Mouse (Mus musculus) heart, embryonic 11.5 days (tissue): ENCODE measurements around the gene Cartpt. TPM values are rescaled to one million over a fixed set of nuclear protein-coding genes. Genes with fewer than 3 reads are reported as not detected.
"Not testable (repeated sequence)": the region's sequence is repeated elsewhere in the genome, so short reads cannot be mapped to it uniquely, and the experiment has no call there.

Experiments used
- ATAC-seq: fragments of 200-750 bp; cut with Nextera tagmentation; replicated peaks from 2 replicates; pipeline ENCODE4 v1.8.0; 2017; ENCODE audit warnings: moderate library complexity; ENCODE audit not compliant: insufficient number of reproducible peaks, low FRiP score, low TSS enrichment
- H3K27ac ChIP-seq: fragments of 300-500 bp; sonication (generic); 2 replicates; pipeline ENCODE4 v1.5.1; 2014; ENCODE audit warnings: mild to moderate bottlenecking, low read depth, low read length
- H3K27me3 ChIP-seq: fragments of 300-500 bp; sonication (generic); 2 replicates; pipeline ENCODE4 v1.6.1; 2014; ENCODE audit warnings: mild to moderate bottlenecking, low read length, mixed read lengths; ENCODE audit not compliant: control insufficient read depth, insufficient read depth
- H3K36me3 ChIP-seq: fragments of 300-500 bp; sonication (generic); 2 replicates; pipeline ENCODE4 v1.6.1; 2014; ENCODE audit warnings: mild to moderate bottlenecking, low read length, moderate library complexity, mixed read lengths; ENCODE audit not compliant: control insufficient read depth, insufficient read depth
- H3K4me1 ChIP-seq: fragments of 300-500 bp; sonication (generic); 2 replicates; pipeline ENCODE4 v1.6.1; 2014; ENCODE audit warnings: low read length; ENCODE audit not compliant: control insufficient read depth, insufficient read depth
- H3K4me2 ChIP-seq: fragments of 300-500 bp; sonication (generic); 2 replicates; pipeline ENCODE4 v1.6.1; 2014; ENCODE audit warnings: mild to moderate bottlenecking, moderate library complexity
- H3K4me3 ChIP-seq: fragments of 300-500 bp; sonication (generic); 2 replicates; pipeline ENCODE4 v1.5.1; 2014; ENCODE audit warnings: low read depth, low read length
- H3K9ac ChIP-seq: fragments of 300-500 bp; sonication (generic); 2 replicates; pipeline ENCODE4 v1.6.1; 2014; ENCODE audit warnings: mild to moderate bottlenecking, low read depth, low read length, moderate library complexity
- H3K9me3 ChIP-seq: fragments of 300-500 bp; sonication (generic); replicated peaks from 2 replicates; pipeline ENCODE4 v1.6.1; 2016; ENCODE audit warnings: low read length; ENCODE audit not compliant: control insufficient read depth
- WGBS: fragments of 180-500 bp; shearing (Covaris S2); extraction: QIAGEN DNeasy Blood & Tissue Kit; methylation state at CpG from one replicate; pipeline ENCODE4 v1.1.7; 2014; ENCODE audit not compliant: insufficient replicate concordance; 5-methylcytosine and 5-hydroxymethylcytosine counted together
- polyA plus RNA-seq: library from polyadenylated mRNA; unstranded; fragments of >200 nt; fragmentation: Nextera tagmentation; extraction: Ambion mirVana; gene quantifications from 2 replicates; pipeline ENCODE4 v1.2.1, GENCODE M21; 2014

The Cartpt gene
- polyA plus RNA-seq, 1 experiment from 2014 or later = 0.62 TPM

GRCm38 (mm10) chr13:99926249-99926648, 25.4 kb upstream of the Cartpt start:
- Histone ChIP-seq H3K36me3 (no peaks in the 10 kb centered on the region), H3K9ac (no peak overlapping the region), H3K9me3 (no peaks in the 10 kb centered on the region), H3K4me1 (no peaks in the 10 kb centered on the region), H3K4me2 (no peak overlapping the region), H3K27ac (no peak overlapping the region), H3K4me3 (no peak overlapping the region), H3K27me3 (no peaks in the 10 kb centered on the region)
- ATAC-seq = no peak
- 80% methylated on average over 5 of the region's 5 CpGs for WGBS

DNA sequence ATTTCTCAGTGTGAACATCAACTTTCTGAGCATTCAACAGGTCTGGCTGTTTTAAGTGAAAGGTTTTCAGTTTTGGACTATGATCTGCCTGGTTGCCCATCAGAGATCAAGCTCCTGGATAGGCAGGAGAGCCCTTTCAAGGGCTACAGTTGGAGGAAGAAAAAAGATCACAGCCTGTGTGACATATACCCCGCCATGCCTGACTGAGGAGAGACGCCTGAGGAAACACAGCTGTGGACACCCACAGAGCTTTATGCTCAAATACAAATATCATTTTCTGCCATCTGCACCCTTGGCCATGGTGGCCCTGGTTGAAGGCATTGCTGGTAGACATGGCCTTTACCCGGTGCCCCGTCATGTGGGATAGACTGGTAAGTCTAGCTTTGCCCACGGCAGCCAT, 14.7 kb upstream of the Cartpt start:
- Histone ChIP-seq H3K9me3 (no peaks in the 10 kb centered on the region), H3K27me3 (no peaks in the 10 kb centered on the region), H3K4me1 (no peaks in the 10 kb centered on the region), H3K27ac (no peak overlapping the region), H3K36me3 (no peaks in the 10 kb centered on the region), H3K4me2 (no peak overlapping the region), H3K9ac (no peak overlapping the region), H3K4me3 (no peak overlapping the region)
- no peak for ATAC-seq
- 73% methylated on average over 5 of the region's 5 CpGs for WGBS

DNA sequence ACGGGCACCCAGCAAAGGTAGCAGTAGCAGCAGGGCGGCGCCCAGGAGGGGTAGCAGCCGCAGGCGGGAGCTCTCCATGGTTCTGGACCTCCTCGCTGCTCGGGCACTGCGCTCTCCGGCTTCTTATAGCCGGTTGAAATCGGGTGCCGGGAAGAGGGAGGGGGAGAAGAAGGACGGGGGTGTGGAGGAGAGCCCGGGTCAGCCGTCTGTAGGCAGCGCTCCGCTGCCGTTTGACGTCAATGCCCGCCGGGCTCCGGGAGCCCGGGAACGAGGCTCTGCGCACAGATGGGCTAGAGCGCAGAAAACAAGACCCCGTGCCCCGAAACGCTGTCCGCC, 366 bp downstream of the Cartpt start:
- peak overlapping the region; percentile 16; the same call in 1 of the 2 replicates for H3K4me3 ChIP-seq
- no peaks in the 10 kb centered on the region for H3K9me3 ChIP-seq
- 2% methylated on average over 30 of the region's 30 CpGs for WGBS
- H3K9ac ChIP-seq = no peak overlapping the region
- peak overlapping the region; percentile 42 for H3K4me2 ChIP-seq
- no peaks in the 10 kb centered on the region for H3K36me3 ChIP-seq
- ATAC-seq = no peak; the same call in 1 of the 2 replicates
- H3K4me1 ChIP-seq = no peaks in the 10 kb centered on the region
- peaks cover 28% of the 10 kb centered on the region for H3K27me3 ChIP-seq
- no peak overlapping the region for H3K27ac ChIP-seq

- H3K4me1 ChIP-seq = no peaks in the 10 kb centered on the region
- H3K9ac ChIP-seq = no peak overlapping the region
- H3K27me3 ChIP-seq = peaks cover 28% of the 10 kb centered on the region
- 0 out of 2 replicates have a peak overlapping the region, but pooled peaks have one; percentile 16 for H3K4me3 ChIP-seq
- ATAC-seq = no peak; the same call in 1 of the 2 replicates
- H3K36me3 ChIP-seq = no peaks in the 10 kb centered on the region
- no peak overlapping the region for H3K27ac ChIP-seq
- 9% methylated on average over 38 of the region's 38 CpGs for WGBS
- H3K9me3 ChIP-seq = no peaks in the 10 kb centered on the region
- peak overlapping the region; percentile 42; the same call in 1 of the 2 replicates for H3K4me2 ChIP-seq
Observed at GRCm38 (mm10) chr13:99899670-99900556, 978 bp downstream of the Cartpt start.

DNA sequence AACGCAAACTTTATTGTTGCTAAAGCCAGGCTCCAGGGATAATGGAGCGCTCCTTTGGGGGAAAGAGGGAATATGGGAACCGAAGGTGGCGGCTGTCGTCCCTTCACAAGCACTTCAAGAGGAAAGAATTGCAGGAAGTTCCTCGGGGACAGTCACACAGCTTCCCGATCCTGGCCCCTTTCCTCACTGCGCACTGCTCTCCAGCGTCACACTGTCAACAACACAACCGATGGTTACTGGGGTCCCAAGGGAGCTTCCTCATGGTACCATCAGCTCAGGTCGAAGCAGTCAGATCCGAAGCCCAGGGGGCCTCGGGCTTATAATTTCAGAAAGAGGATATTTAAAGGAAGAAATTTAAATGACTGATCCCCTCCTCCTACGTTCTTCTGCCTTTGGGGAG, 2.1 kb downstream of the Cartpt start:
- H3K9me3 ChIP-seq = no peaks in the 10 kb centered on the region
- no peak for ATAC-seq
- no peaks in the 10 kb centered on the region for H3K36me3 ChIP-seq
- no peak overlapping the region for H3K9ac ChIP-seq
- H3K27ac ChIP-seq = no peak overlapping the region
- no peak overlapping the region for H3K4me2 ChIP-seq
- WGBS = 16% methylated on average over 14 of the region's 14 CpGs
- H3K4me3 ChIP-seq = no peak overlapping the region
- no peaks in the 10 kb centered on the region for H3K4me1 ChIP-seq
- peaks cover 28% of the 10 kb centered on the region for H3K27me3 ChIP-seq

GRCm38 (mm10) chr13:99885636-99886035, 15.3 kb downstream of the Cartpt start:
- Histone ChIP-seq H3K9ac (no peak overlapping the region), H3K36me3 (no peaks in the 10 kb centered on the region), H3K27me3 (no peaks in the 10 kb centered on the region), H3K27ac (no peak overlapping the region), H3K4me3 (no peak overlapping the region), H3K4me2 (no peak overlapping the region), H3K4me1 (no peaks in the 10 kb centered on the region), H3K9me3 (no peaks in the 10 kb centered on the region)
- no peak for ATAC-seq
- 76% methylated on average over 6 of the region's 6 CpGs for whole genome bisulfite sequencing

DNA sequence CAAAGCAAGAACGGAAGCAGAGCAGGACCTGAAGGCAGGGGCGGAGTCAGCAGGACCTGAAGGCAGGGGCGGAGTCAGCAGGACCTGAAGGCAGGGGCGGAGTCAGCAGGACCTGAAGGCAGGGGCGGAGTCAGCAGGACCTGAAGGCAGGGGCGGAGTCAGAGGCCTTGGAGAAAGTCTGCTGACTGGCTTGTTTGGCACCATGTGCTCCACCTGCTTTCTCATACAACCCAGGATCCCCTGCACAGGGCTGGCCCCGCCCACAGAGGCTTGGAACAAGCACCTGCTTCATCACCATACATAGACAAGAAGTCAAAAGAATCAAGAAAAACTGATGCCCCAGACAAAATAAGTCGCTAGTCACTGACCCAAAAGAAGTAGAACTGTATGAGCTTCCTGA, 19.1 kb downstream of the Cartpt start:
- H3K27ac ChIP-seq, H3K9ac ChIP-seq, H3K27me3 ChIP-seq, H3K4me2 ChIP-seq, H3K36me3 ChIP-seq, H3K4me1 ChIP-seq, H3K4me3 ChIP-seq, ATAC-seq, H3K9me3 ChIP-seq: not testable (repeated sequence)
- 66% methylated on average over 8 of the region's 8 CpGs for WGBS

GRCm38 (mm10) chr13:99879696-99880095, 21.2 kb downstream of the Cartpt start:
- ATAC-seq = no peak
- Histone ChIP-seq H3K27ac (no peak overlapping the region), H3K4me1 (no peaks in the 10 kb centered on the region), H3K4me2 (no peak overlapping the region), H3K9ac (no peak overlapping the region), H3K4me3 (no peak overlapping the region), H3K9me3 (no peaks in the 10 kb centered on the region), H3K36me3 (no peaks in the 10 kb centered on the region), H3K27me3 (no peaks in the 10 kb centered on the region)
- WGBS = 62% methylated on average over 10 of the region's 10 CpGs

DNA sequence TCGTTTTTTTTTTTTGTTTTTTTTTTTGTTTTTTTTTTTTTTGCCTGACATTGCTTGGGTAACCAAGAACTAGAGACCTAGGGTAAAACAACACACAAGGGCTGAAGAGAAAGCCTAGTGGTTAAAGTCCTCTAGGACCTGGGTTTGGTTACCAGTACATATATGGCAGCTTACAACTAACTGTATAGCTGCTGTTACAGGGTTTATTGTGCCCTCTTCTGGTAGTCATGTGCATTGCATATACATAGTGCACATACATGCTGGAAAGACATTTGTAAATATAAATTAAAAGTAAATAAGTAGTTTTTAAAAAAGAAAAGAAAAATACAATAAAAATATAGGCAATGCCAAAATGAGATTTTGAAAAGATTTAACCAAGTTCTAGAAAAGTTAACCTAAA, 28.8 kb downstream of the Cartpt start:
- Histone ChIP-seq H3K4me2 (no peak overlapping the region), H3K4me3 (no peak overlapping the region), H3K9ac (no peak overlapping the region), H3K27me3 (no peaks in the 10 kb centered on the region), H3K36me3 (no peaks in the 10 kb centered on the region), H3K27ac (no peak overlapping the region), H3K9me3 (no peaks in the 10 kb centered on the region), H3K4me1 (no peaks in the 10 kb centered on the region)
- no peak for ATAC-seq
- WGBS = 70% methylated on average over 1 of the region's 1 CpGs
